Mouse (Mus musculus) bone marrow macrophage, adult 2 months (primary cell): ENCODE measurements at regions not wholly inside any gene's neighbourhood (a gene's known extent, or its start where the extent isn't known, plus 50 kb on each side); places are given as distances from the start of the nearest gene placed in this dataset.

Experiments
- H3K27ac ChIP-seq: 2 replicates; pipeline ENCODE4 v1.5.1; 2012; ENCODE audit warnings: low read depth, low read length; ENCODE audit not compliant: insufficient read depth
- H3K4me1 ChIP-seq: 2 replicates; pipeline ENCODE4 v1.6.1; 2012; ENCODE audit warnings: low read length; ENCODE audit not compliant: control insufficient read depth, insufficient read depth
- H3K4me3 ChIP-seq: 2 replicates; pipeline ENCODE4 v1.5.1; 2012; ENCODE audit warnings: mild to moderate bottlenecking, low read length, moderate library complexity; ENCODE audit not compliant: insufficient read depth
- CTCF ChIP-seq: IDR thresholded peaks from 2 replicates; pipeline ENCODE4 v1.5.1; 2012; ENCODE audit warnings: low read depth, mild to moderate bottlenecking, low read length, moderate library complexity
- POLR2A ChIP-seq: IDR thresholded peaks from 2 replicates; pipeline ENCODE4 v1.6.1; 2012; ENCODE audit warnings: mild to moderate bottlenecking, low read depth, low read length, borderline replicate concordance

DNA sequence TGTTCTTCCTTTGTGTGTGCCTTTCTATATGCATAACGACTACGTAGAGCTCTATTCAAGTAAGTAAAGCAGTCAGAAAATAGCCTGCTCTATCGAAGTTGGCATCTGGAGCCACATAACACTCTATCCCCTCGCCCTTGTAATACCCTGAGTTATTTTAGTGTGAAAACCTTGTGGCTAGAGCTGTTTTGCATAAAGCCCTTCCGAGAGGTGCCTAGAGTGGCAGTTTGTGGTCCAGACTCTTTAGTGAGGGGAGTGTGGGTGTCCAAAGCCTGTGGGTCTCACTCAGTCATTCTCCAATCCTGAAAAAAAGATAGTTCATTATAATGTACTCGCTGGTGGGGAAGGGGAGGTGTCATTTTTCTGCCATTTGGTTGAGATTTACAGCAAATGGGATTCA, 855.2 kb upstream of the Car8 start:
- no peak for TF ChIP-seq POLR2A
- no peak for TF ChIP-seq CTCF
- Histone ChIP-seq H3K4me1 (no peaks in the 10 kb centered on the region), H3K4me3 (no peak overlapping the region), H3K27ac (no peak overlapping the region)

GRCm38 (mm10) chr4:9083526-9083925, 844.7 kb upstream of the Car8 start:
- no peak overlapping the region for H3K27ac ChIP-seq
- no peaks in the 10 kb centered on the region for H3K4me1 ChIP-seq
- TF ChIP-seq CTCF = no peak
- no peak for TF ChIP-seq POLR2A
- no peak overlapping the region for H3K4me3 ChIP-seq

DNA sequence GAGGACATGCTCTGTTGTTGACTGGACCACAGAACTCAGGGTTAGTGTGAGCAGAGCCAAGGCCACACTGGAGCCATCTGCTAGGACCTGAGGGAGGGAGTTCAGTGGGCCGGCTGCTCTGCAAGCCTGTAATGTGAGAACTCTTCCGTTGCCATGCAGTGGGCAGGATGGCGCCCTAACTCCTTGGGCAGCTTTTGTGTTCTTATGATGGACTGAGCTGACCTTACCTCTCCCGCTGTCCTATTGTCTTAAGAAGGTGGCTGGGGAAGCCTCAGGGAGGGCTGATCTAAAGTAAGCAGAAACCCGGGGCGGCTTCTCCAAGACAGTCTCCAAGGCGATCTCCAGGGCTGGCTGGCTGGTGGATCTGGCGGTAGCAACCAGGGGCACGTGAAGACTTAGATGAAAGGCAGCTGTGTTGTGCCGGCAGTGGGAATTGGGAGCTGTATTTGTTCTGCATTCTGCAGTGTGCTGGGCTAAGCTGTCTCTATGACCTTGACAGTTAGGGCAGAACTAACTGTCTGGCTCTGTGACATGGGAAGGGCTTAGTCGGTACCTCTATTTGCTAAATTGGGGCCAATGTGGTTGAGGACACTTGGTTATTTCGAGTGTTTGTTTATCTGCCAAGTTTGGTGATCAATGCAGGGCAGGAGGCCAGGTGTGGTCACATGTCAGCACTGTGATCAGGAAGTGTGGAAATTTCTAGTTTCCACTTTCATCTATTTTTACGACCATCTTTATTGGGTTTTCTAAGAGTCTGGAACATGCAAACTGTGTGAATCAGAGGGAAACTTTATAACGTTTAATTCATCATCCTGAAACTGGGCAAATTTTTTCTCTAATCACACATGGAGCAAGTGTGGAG, 843.1 kb upstream of the Car8 start:
- H3K4me3 ChIP-seq = no peak overlapping the region
- TF ChIP-seq CTCF = no peak
- TF ChIP-seq POLR2A = no peak
- H3K4me1 ChIP-seq = no peaks in the 10 kb centered on the region
- H3K27ac ChIP-seq = no peak overlapping the region

DNA sequence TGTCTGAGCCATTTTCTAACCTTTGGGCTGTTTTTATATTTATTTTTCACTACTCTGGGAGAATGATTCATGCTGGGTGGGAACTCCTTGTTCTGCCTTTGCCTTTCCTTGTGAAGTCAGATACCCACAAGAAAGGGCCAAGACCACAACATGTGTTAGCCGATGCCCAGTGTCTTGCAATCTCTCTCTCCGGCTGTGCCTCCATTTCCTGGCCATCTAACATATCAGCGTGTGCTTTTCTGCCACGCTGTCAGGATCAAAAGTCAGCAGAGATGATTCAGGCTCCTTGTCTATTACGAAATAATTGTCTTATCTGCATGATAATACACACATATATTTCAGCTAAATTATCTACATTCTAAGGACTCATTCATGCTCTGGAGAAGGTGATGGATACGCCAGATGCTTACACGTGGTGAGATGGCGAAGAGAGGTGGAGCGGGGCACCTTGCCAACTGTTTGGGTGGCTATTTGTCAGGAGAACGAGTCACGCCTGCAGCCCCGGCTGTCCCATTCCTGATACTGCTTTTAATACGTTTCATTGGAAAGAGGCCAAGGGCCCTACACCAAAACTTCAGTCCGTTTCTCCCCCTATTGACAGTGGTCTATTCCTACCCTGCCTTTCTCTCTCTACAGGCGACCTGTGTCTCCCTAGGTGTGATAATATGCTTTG, 842.1 kb upstream of the Car8 start:
- no peak for TF ChIP-seq CTCF
- TF ChIP-seq POLR2A = no peak
- Histone ChIP-seq H3K4me3 (no peak overlapping the region), H3K27ac (no peak overlapping the region), H3K4me1 (no peaks in the 10 kb centered on the region)

- no peak for TF ChIP-seq POLR2A
- TF ChIP-seq CTCF = no peak
- Histone ChIP-seq H3K4me3 (no peak overlapping the region), H3K4me1 (no peaks in the 10 kb centered on the region), H3K27ac (no peak overlapping the region)
Measured at GRCm38 (mm10) chr4:9079828-9080245, 841.0 kb upstream of the Car8 start.

- Histone ChIP-seq H3K4me1 (0 out of 2 replicates have a peak, but pooled peaks cover 2% of the 10 kb centered on the region), H3K4me3 (no peak overlapping the region), H3K27ac (no peak overlapping the region)
- no peak for TF ChIP-seq CTCF
- no peak for TF ChIP-seq POLR2A
Measured at GRCm38 (mm10) chr4:9074447-9074846, 835.6 kb upstream of the Car8 start.

DNA sequence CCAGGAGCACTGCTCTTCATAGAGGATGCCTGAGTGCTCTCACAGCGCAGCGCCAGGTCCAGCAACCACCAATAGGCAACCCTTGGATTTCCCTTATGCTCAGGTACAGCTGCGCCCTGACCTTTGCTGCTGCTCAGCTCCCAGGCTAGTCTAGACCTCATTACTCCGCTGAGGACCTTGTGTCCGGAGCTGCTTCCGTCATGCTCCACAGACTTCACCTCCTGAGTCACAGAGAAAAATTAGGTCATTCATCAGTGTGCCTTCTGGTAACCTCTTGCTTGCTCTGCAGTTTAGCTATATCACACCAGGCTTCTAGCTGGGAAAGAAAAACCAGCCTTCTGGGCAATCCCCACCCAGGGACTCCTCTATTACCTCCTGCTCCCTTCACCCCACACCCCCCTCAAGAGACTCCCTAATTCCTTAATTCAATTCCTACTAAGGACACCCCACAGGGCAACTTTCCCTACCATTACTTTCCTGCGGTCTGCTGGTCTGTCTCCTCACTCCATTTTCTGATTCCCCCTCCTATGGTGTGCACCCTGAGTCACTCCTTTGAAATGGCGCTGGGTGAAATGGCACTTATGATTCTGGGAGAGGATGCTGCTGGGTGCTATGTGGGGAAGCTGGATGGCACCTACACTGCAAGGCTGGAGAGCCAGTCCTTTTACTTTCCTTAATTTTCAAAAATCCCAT, 835.0 kb upstream of the Car8 start:
- TF ChIP-seq POLR2A (no peak), CTCF (no peak)
- no peak overlapping the region for H3K4me3 ChIP-seq
- H3K27ac ChIP-seq = no peak overlapping the region
- H3K4me1 ChIP-seq = 0 out of 2 replicates have a peak, but pooled peaks cover 2% of the 10 kb centered on the region

DNA sequence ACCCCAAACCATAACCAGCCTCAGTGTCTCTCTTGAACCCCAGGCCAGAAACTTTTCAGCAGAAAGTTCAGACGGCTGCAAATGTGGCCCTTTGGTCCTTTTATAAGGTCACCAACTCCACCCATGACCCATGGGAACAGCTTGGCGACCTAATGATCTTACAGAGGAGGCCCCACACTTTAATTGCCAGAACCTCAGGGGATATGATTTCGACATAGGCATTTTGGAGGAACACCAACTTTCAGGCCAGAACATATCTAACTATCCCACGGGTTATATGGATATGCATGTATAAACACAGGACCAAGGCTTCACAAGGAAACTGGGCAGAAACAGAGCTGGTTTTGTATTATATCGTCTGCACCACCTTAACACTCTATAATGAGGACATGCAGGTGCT, 833.5 kb upstream of the Car8 start:
- Histone ChIP-seq H3K4me3 (no peak overlapping the region), H3K27ac (no peak overlapping the region), H3K4me1 (0 out of 2 replicates have a peak, but pooled peaks cover 2% of the 10 kb centered on the region)
- TF ChIP-seq POLR2A (no peak), CTCF (no peak)

DNA sequence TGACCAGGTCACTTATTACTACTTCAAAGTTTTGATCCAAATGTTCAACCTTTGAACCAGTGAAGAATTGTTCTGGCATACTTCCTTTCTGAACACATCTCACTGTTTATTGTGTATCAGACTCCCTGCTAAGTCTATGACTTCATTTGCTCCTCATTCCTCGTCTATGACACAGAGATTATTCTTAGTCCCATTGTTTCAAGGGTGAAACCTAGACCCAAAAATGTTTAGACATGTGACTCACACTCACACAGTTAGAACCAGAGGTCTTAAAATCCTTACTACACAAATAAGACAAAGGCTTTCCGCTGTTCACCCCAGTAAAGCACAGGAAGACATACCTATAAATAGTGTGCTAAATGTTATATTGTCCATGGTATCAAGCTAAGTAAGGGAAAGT, 829.0 kb upstream of the Car8 start:
- Histone ChIP-seq H3K27ac (no peak overlapping the region), H3K4me3 (no peak overlapping the region)
- TF ChIP-seq POLR2A = no peak
- TF ChIP-seq CTCF = no peak

More for the DNA sequence above, 829.0 kb upstream of the Car8 start:
- 0 out of 2 replicates have a peak, but pooled peaks cover 2% of the 10 kb centered on the region for H3K4me1 ChIP-seq
